Mouse (Mus musculus) heart, adult 2 months (tissue): ENCODE measurements around the gene Kcnk5. TPM values are rescaled to one million over a fixed set of nuclear protein-coding genes. Genes with fewer than 3 reads are reported as not detected.

Experiments
- DNase-seq, 2 experiments: peaks; one replicate each; pipeline ENCODE4 v3.0.0; 2021
- H3K27ac ChIP-seq: fragments of 200-600 bp; 2 replicates; pipeline ENCODE4 v1.8.1; 2022
- H3K27me3 ChIP-seq: fragments of 200-500 bp; 2 replicates; pipeline ENCODE4 v1.6.1; 2012; ENCODE audit warnings: mild to moderate bottlenecking, low read length, inconsistent platforms, mixed read lengths; ENCODE audit not compliant: control insufficient read depth, insufficient read depth
- H3K36me3 ChIP-seq: fragments of 200-500 bp; 2 replicates; pipeline ENCODE4 v1.6.1; 2012; ENCODE audit warnings: low read length, inconsistent platforms; ENCODE audit not compliant: control insufficient read depth, insufficient read depth
- H3K4me1 ChIP-seq: fragments of 200-500 bp; 2 replicates; pipeline ENCODE4 v1.6.1; 2011; ENCODE audit warnings: low read length; ENCODE audit not compliant: control insufficient read depth, insufficient read depth
- H3K4me3 ChIP-seq: fragments of 200-600 bp; 2 replicates; pipeline ENCODE4 v1.8.1; 2022
- H3K79me2 ChIP-seq: fragments of 200-500 bp; replicated peaks from 2 replicates; pipeline ENCODE4 v1.6.1; 2012; ENCODE audit warnings: mild to moderate bottlenecking, inconsistent platforms, low read length, moderate library complexity, mixed read lengths; ENCODE audit not compliant: control insufficient read depth, insufficient read depth
- H3K9ac ChIP-seq: fragments of 200-500 bp; 2 replicates; pipeline ENCODE4 v1.6.1; 2012; ENCODE audit warnings: low read depth, mild to moderate bottlenecking, control low read depth, inconsistent platforms, low read length, mixed read lengths
- CTCF ChIP-seq: fragments of 200-600 bp; IDR thresholded peaks from 2 replicates; pipeline ENCODE4 v1.8.1; 2022; ENCODE audit warnings: antibody characterized with exemption, mild to moderate bottlenecking, moderate library complexity
- EP300 ChIP-seq: fragments of 200-500 bp; IDR thresholded peaks from 2 replicates; pipeline ENCODE4 v1.6.1; 2011; ENCODE audit warnings: low read depth, low read length, control low read depth; ENCODE audit not compliant: insufficient read depth
- POLR2A ChIP-seq: fragments of 200-500 bp; IDR thresholded peaks from 2 replicates; pipeline ENCODE4 v1.6.1; 2011; ENCODE audit warnings: mild to moderate bottlenecking, low read depth, low read length, control low read depth; ENCODE audit not compliant: insufficient read depth
- WGBS: fragments of 180-500 bp; shearing (Covaris S2); methylation state at CpG from one replicate; pipeline ENCODE4 v1.1.7; 2018; 5-methylcytosine and 5-hydroxymethylcytosine counted together
- intact Hi-C: fragments of 180-260 bp; cut with DNase I; formaldehyde crosslinking; loops from one replicate; pipeline ENCODE4 v1.15.1; 2025
- polyA plus RNA-seq: library from polyadenylated mRNA; depleted of rRNA; stranded (reverse); fragments of >200 nt; gene quantifications from 2 replicates; pipeline ENCODE4 v1.2.3, GENCODE M21; 2012
- total RNA-seq, 2 experiments: library from RNA; stranded (reverse); gene quantifications; 2 replicates each; pipeline ENCODE4 v1.2.3; 2021

Kcnk5 gene
- total and polyA plus RNA-seq, 3 experiments: 0.65 to 0.84 (median 0.70) TPM

DNA sequence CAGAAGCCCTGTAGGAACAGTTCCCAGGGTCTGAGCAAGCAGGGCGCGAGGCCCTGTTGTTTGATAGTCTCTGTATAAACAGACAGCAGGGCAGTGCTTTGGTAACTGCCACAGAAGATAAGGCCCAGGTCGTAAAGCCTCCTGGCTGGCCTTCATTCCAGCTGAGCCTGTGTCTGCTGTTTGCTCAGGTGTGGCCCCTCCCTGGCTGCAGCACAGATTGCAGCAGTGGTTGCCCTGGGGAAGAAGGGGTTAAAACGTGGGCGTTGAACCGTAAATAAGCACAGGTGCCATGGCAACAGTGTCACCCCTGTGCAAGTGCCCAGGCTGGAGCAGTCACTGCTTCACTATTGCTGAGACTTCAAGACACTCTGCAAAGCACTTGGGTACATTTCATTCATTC lies 26.8 kb upstream of the Kcnk5 start:
- intact Hi-C loops: no loop called here
- H3K79me2 ChIP-seq: no peaks in the 10 kb centered on the region
- H3K27me3 ChIP-seq: peaks cover 1% of the 10 kb centered on the region; the same call in 1 of the 2 replicates
- DNase-seq: no peak
- no peaks in the 10 kb centered on the region for H3K4me1 ChIP-seq
- no peak overlapping the region for H3K4me3 ChIP-seq
- H3K27ac ChIP-seq: no peak overlapping the region
- TF ChIP-seq EP300: no peak
- no peak for TF ChIP-seq CTCF
- no peak for TF ChIP-seq POLR2A
- 18% methylated on average over 6 of the region's 6 CpGs for WGBS
- no peak overlapping the region for H3K9ac ChIP-seq
- H3K36me3 ChIP-seq: no peaks in the 10 kb centered on the region

DNA sequence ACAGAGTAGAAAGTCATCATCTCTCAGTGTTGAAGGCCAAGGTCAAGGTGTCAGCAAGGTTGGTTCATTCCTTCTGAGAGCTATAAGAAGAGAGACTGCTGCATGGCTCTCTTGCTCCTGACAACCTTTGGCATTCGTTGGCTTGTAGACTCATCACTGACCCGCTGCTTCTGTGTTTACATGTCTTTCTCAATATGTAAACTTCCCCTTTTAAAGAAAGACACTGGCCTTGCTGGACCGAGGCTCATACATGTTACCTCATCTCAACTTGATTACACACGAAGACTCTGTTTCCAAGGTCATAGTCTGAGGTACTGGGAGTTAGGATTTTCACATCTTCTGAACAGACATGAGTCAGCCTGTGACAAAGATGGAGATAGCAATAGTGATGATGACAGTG lies 24.1 kb upstream of the Kcnk5 start:
- 82% methylated on average over 4 of the region's 4 CpGs for WGBS
- intact Hi-C loops: no loop called here
- no peaks in the 10 kb centered on the region for H3K4me1 ChIP-seq
- peaks cover 1% of the 10 kb centered on the region; the same call in 1 of the 2 replicates for H3K27me3 ChIP-seq
- H3K36me3 ChIP-seq: no peaks in the 10 kb centered on the region
- no peak overlapping the region for H3K9ac ChIP-seq
- H3K27ac ChIP-seq: no peak overlapping the region
- no peak overlapping the region for H3K4me3 ChIP-seq
- no peak for DNase-seq
- H3K79me2 ChIP-seq: no peaks in the 10 kb centered on the region
- TF ChIP-seq EP300 (no peak), CTCF (no peak), POLR2A (no peak)

DNA sequence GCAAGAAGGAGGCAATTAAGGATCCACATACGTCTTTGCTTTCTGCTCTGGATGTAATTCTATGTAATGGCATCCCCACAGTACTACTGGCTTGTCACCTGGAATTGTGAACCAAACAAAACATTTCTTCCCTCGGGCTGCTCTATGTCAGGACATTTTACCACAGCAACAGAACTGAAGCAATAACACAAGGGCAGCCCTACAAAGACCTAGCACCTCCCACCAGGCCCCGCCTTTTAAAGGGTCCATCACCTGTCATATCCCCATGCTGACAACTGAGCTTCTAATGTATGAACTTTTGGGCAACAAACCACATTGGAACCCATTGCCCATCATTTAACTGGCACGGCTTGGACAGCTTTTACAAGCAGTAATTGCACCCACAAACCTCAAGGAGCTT lies 21.7 kb upstream of the Kcnk5 start:
- no peak overlapping the region for H3K4me3 ChIP-seq
- no peak for DNase-seq
- no peaks in the 10 kb centered on the region for H3K36me3 ChIP-seq
- H3K9ac ChIP-seq: no peak overlapping the region
- H3K79me2 ChIP-seq: no peaks in the 10 kb centered on the region
- TF ChIP-seq POLR2A (no peak), CTCF (no peak), EP300 (no peak)
- intact Hi-C loops: no loop called here
- no peak overlapping the region for H3K27ac ChIP-seq
- H3K4me1 ChIP-seq: no peaks in the 10 kb centered on the region
- peaks cover 1% of the 10 kb centered on the region; the same call in 1 of the 2 replicates for H3K27me3 ChIP-seq
- 71% methylated on average over 4 of the region's 4 CpGs for WGBS

DNA sequence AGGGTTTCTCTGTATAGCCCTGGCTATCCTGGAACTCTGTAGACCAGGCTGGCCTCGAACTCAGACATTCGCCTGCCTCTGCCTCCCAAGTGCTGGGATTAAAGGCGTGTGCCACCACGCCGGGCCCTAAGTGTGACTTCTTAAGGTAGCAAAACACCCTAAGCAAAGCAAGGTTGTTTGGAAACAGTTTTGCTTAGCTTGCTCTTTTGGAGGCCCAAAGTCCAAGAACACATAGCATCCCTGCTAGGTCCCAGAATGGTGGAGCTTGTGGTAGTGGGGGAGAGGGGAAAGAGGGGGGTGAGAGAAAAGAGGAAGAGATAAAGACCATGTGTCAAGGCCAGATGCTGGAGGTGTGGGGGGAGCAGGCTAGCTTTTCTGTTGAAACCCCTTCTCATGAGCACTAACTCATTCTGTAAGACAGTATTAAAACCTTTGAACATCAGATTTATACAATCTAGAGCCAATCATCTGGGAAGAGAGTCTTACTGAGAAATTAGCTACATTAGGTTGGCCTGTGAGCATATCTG lies 21.1 kb upstream of the Kcnk5 start:
- Histone ChIP-seq H3K27ac (no peak overlapping the region), H3K27me3 (peaks cover 1% of the 10 kb centered on the region; the same call in 1 of the 2 replicates), H3K9ac (no peak overlapping the region), H3K36me3 (no peaks in the 10 kb centered on the region), H3K79me2 (no peaks in the 10 kb centered on the region), H3K4me1 (no peaks in the 10 kb centered on the region), H3K4me3 (no peak overlapping the region)
- DNase-seq: no peak
- intact Hi-C loops: no loop called here
- 94% methylated on average over 5 of the region's 5 CpGs for WGBS
- no peak for TF ChIP-seq CTCF
- TF ChIP-seq EP300: no peak
- TF ChIP-seq POLR2A: no peak

DNA sequence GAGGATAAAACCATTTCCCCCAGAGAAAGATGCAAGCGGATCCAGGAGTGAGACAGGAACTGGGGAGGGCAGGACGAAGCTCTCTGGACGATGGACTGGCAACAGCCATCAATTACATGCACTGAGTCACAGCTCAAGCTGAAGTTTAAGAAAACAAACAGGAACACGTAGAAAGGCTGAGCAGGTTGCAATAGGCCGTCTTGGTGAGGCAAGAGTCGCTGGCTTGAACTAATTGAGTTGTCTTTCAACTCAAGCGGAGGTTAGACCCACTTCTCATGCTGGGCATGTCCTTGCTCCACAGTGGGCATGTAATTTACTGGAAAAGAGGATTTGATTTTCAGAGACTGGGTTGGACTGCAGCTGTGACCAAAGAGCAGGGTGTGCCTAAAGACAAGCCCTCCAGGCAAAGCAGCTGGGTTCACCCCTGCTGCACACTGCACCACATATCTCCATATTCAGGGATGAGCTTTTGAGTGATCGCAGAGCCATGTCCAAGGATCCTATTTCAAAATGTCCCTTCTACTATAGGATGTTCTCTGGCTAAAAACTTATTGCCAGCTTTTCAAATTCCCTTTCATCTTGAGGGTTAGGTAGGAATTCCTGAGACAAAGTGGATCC lies 19.6 kb upstream of the Kcnk5 start:
- no peak for TF ChIP-seq POLR2A
- TF ChIP-seq CTCF: no peak
- TF ChIP-seq EP300: no peak
- no peak overlapping the region for H3K4me3 ChIP-seq
- no peak overlapping the region for H3K9ac ChIP-seq
- no peak for DNase-seq
- peaks cover 1% of the 10 kb centered on the region; the same call in 1 of the 2 replicates for H3K27me3 ChIP-seq
- no peaks in the 10 kb centered on the region for H3K79me2 ChIP-seq
- H3K4me1 ChIP-seq: no peaks in the 10 kb centered on the region
- intact Hi-C loops: no loop called here
- WGBS: 65% methylated on average over 8 of the region's 8 CpGs
- H3K36me3 ChIP-seq: no peaks in the 10 kb centered on the region
- H3K27ac ChIP-seq: no peak overlapping the region

DNA sequence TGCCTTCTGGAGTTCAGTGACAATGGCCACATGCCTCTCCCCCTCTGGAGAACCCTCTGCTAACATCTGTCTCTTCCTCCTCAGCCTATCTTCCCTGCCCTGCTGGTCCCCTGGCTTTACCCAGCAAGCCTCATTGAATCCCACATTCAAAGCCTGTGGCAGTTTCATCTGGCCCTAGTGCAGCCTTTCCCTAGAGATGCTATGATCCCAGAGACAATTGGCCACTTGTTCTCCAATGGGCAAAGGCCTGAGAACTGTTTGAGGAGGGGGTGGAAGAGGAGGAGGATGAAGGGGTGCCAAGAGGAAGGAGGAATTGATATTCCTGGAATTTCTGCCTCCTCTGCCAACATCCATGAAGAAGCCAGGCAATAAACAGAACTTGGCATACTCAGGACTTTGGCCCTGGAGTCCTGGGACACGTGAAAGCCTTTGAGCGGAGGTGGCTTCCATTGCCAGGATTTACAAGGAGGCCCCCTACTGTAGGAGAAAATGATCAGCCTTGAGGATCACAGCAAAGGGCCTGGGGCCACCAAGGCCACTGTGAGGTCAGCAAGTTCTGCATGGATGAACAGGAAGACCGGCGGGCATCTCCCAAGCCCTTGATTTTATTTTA lies 11.6 kb upstream of the Kcnk5 start:
- no peak for DNase-seq
- Histone ChIP-seq H3K36me3 (no peaks in the 10 kb centered on the region), H3K79me2 (no peaks in the 10 kb centered on the region), H3K27me3 (no peaks in the 10 kb centered on the region), H3K27ac (no peak overlapping the region), H3K4me3 (no peak overlapping the region), H3K9ac (no peak overlapping the region), H3K4me1 (no peaks in the 10 kb centered on the region)
- 67% methylated on average over 4 of the region's 4 CpGs for WGBS
- TF ChIP-seq CTCF (no peak), POLR2A (no peak), EP300 (no peak)
- intact Hi-C loops: no loop called here
